Mouse (Mus musculus) olfactory bulb, adult 2 months (tissue): ENCODE data around the gene Car6.

Experiments
- CTCF ChIP-seq: fragments of 200-500 bp; IDR thresholded peaks from 2 replicates; pipeline ENCODE4 v1.5.1; 2012; ENCODE audit warnings: low read depth, mild to moderate bottlenecking, low read length, moderate library complexity; ENCODE audit not compliant: insufficient read depth
- POLR2A ChIP-seq: fragments of 200-500 bp; IDR thresholded peaks from 2 replicates; pipeline ENCODE4 v1.6.1; 2012; ENCODE audit warnings: mild to moderate bottlenecking, low read depth, low read length, moderate library complexity; ENCODE audit not compliant: insufficient read depth

GRCm38 (mm10) chr4:150212553-150212971 lies 11.4 kb upstream of the Car6 start:
- no peak for TF ChIP-seq CTCF
- no peak for TF ChIP-seq POLR2A
